Mouse (Mus musculus) lung, embryonic 14.5 days (tissue): ENCODE results near the gene Stac2. TPM values are rescaled to one million over a fixed set of nuclear protein-coding genes. Genes with fewer than 3 reads are reported as not detected.

Experiments
- ATAC-seq: fragments of 200-750 bp; cut with Nextera tagmentation; 2 replicates; pipeline ENCODE4 v1.8.0; 2017; ENCODE audit warnings: mild to moderate bottlenecking, moderate TSS enrichment, moderate library complexity; ENCODE audit not compliant: insufficient read depth
- DNase-seq: peaks from one replicate; pipeline ENCODE4 v3.0.0-alpha.2; 2015
- H3K27ac ChIP-seq: fragments of 300-500 bp; sonication (generic); 2 replicates; pipeline ENCODE4 v1.5.1; 2014; ENCODE audit warnings: low read depth, mild to moderate bottlenecking, moderate library complexity
- H3K27me3 ChIP-seq: fragments of 300-500 bp; sonication (generic); 2 replicates; pipeline ENCODE4 v1.6.1; 2014; ENCODE audit warnings: low read length, control low read depth; ENCODE audit not compliant: insufficient read depth
- H3K36me3 ChIP-seq: fragments of 300-500 bp; sonication (generic); 2 replicates; pipeline ENCODE4 v1.6.1; 2014; ENCODE audit warnings: control low read depth; ENCODE audit not compliant: insufficient read depth
- H3K4me1 ChIP-seq: fragments of 300-500 bp; sonication (generic); 2 replicates; pipeline ENCODE4 v1.6.1; 2014; ENCODE audit warnings: antibody characterized with exemption, control low read depth; ENCODE audit not compliant: insufficient read depth
- H3K4me2 ChIP-seq: fragments of 300-500 bp; sonication (generic); 2 replicates; pipeline ENCODE4 v1.6.1; 2014; ENCODE audit warnings: mild to moderate bottlenecking
- H3K4me3 ChIP-seq: fragments of 300-500 bp; sonication (generic); 2 replicates; pipeline ENCODE4 v1.5.1; 2014; ENCODE audit warnings: low read depth, low read length
- H3K9ac ChIP-seq: fragments of 300-500 bp; sonication (generic); 2 replicates; pipeline ENCODE4 v1.6.1; 2014
- H3K9me3 ChIP-seq: fragments of 300-500 bp; sonication (generic); 2 replicates; pipeline ENCODE4 v1.6.1; 2016; ENCODE audit warnings: low read depth, low read length, control low read depth
- CTCF ChIP-seq: IDR thresholded peaks from 2 replicates; pipeline ENCODE4 v1.5.1; 2016; ENCODE audit warnings: antibody characterized with exemption, low read depth
- WGBS: fragments of 180-500 bp; shearing (Covaris S2); extraction: QIAGEN DNeasy Blood & Tissue Kit; methylation state at CpG from one replicate; pipeline ENCODE4 v1.1.7; 2014; 5-methylcytosine and 5-hydroxymethylcytosine counted together
- polyA plus RNA-seq: library from polyadenylated mRNA; unstranded; fragments of >200 nt; fragmentation: Nextera tagmentation; extraction: Ambion mirVana; gene quantifications from 2 replicates; pipeline ENCODE4 v1.2.1, GENCODE M21; 2014

Gene Stac2
- polyA plus RNA-seq, 1 experiment from 2014 or later: 0.05 TPM

DNA sequence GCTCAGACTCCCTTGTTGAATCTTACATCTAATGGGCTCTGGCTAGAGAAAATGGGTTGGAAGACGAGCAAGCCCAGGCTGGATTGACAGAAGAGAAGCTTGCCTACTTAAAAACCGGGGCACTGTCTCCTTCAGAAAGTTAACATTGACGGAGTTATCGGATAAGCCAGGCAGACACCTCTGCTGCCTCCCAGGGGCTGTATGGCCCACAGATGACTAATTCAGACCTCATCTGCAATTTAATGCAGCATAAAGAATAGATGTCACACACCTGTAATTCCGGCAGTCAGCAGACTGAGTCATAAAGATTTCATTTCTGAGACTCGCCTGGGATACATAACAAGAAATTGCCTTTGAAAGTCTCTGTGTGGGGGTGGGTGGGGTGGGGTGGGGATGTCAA lies 27.2 kb upstream of the Stac2 start:
- Histone ChIP-seq H3K4me3 (no peak overlapping the region), H3K36me3 (peaks cover 1% of the 10 kb centered on the region; the same call in 1 of the 2 replicates), H3K9me3 (no peaks in the 10 kb centered on the region), H3K4me1 (no peaks in the 10 kb centered on the region), H3K27ac (no peak overlapping the region), H3K9ac (no peak overlapping the region), H3K27me3 (no peaks in the 10 kb centered on the region), H3K4me2 (no peak overlapping the region)
- 84% methylated on average over 6 of the region's 6 CpGs for WGBS
- TF ChIP-seq CTCF: no peak
- DNase-seq (no peak), ATAC-seq (no peak)

GRCm38 (mm10) chr11:98077086-98077485 lies 23.8 kb upstream of the Stac2 start:
- DNase-seq: no peak
- no peaks in the 10 kb centered on the region for H3K27me3 ChIP-seq
- H3K36me3 ChIP-seq: no peaks in the 10 kb centered on the region
- no peaks in the 10 kb centered on the region for H3K4me1 ChIP-seq
- H3K9ac ChIP-seq: no peak overlapping the region
- no peak overlapping the region for H3K27ac ChIP-seq
- ATAC-seq: no peak
- no peaks in the 10 kb centered on the region for H3K9me3 ChIP-seq
- no peak for TF ChIP-seq CTCF
- no peak overlapping the region for H3K4me2 ChIP-seq
- H3K4me3 ChIP-seq: no peak overlapping the region
- 69% methylated on average over 8 of the region's 8 CpGs for WGBS

- ATAC-seq: peak; percentile 49; the same call in 1 of the 2 replicates
- TF ChIP-seq CTCF: peak; percentile 95
- Histone ChIP-seq H3K4me2 (no peak overlapping the region), H3K9me3 (no peaks in the 10 kb centered on the region), H3K27ac (no peak overlapping the region), H3K4me3 (no peak overlapping the region), H3K36me3 (no peaks in the 10 kb centered on the region), H3K27me3 (no peaks in the 10 kb centered on the region), H3K9ac (no peak overlapping the region), H3K4me1 (no peaks in the 10 kb centered on the region)
- DNase-seq: peak; percentile 96
- WGBS: 20% methylated on average over 13 of the region's 13 CpGs
These were observed 22.0 kb upstream of the Stac2 start for GRCm38 (mm10) chr11:98075195-98075808.

GRCm38 (mm10) chr11:98073442-98073841 lies 20.2 kb upstream of the Stac2 start:
- no peaks in the 10 kb centered on the region for H3K4me1 ChIP-seq
- no peak overlapping the region for H3K4me2 ChIP-seq
- no peak overlapping the region for H3K27ac ChIP-seq
- H3K9me3 ChIP-seq: no peaks in the 10 kb centered on the region
- no peak overlapping the region for H3K9ac ChIP-seq
- H3K36me3 ChIP-seq: no peaks in the 10 kb centered on the region
- H3K27me3 ChIP-seq: no peaks in the 10 kb centered on the region
- 86% methylated on average over 4 of the region's 4 CpGs for WGBS
- DNase-seq: no peak
- TF ChIP-seq CTCF: no peak
- no peak overlapping the region for H3K4me3 ChIP-seq
- ATAC-seq: no peak

DNA sequence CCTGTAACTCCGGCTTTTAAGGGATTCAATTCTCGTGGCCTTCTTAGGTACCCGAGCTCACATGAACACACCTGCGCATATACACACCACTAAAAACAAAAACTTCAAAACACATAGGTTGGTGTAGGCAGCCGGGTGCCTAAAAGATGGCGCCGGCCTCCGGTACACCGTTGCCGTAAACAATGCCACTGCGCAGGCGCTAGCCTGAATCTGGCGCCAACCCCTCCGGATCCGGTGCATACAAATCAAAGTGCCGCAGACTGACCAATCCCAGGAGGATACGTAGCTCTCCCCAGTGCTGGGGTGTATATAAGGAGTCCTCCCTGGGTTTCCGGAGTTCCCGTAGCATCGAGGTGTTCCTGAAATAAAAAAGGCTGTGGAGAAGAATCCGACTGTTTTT lies 14.0 kb upstream of the Stac2 start:
- no peak for TF ChIP-seq CTCF
- WGBS: 91% methylated on average over 21 of the region's 21 CpGs

DNA sequence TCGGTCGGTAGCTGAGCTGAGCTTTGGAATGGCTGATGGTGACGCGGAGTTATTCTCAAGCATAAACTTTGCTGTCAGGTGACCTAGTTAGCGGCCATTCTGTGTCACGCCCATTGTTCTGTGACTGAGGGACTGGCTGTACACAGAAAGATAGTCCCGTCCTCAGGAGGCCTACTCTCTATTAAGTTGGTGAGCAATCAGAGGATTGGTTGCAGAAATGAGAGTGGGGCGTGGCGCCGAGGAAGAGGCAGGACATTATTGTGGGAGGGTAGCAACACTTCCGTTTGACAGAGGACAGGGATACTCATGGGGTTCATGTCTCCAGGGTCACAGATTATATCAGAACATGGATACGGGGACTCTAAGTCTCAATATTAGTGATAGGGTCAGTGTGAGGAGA lies 12.9 kb upstream of the Stac2 start:
- no peaks in the 10 kb centered on the region for H3K4me1 ChIP-seq
- no peaks in the 10 kb centered on the region for H3K9me3 ChIP-seq
- TF ChIP-seq CTCF: no peak
- no peak overlapping the region for H3K4me2 ChIP-seq
- no peak overlapping the region for H3K27ac ChIP-seq
- ATAC-seq (no peak), DNase-seq (no peak)
- no peak overlapping the region for H3K4me3 ChIP-seq
- no peak overlapping the region for H3K9ac ChIP-seq
- WGBS: 92% methylated on average over 12 of the region's 12 CpGs
- no peaks in the 10 kb centered on the region for H3K36me3 ChIP-seq
- H3K27me3 ChIP-seq: no peaks in the 10 kb centered on the region

More for the DNA sequence above, 14.0 kb upstream of the Stac2 start:
- Histone ChIP-seq H3K9me3 (no peaks in the 10 kb centered on the region), H3K4me1 (no peaks in the 10 kb centered on the region), H3K27me3 (no peaks in the 10 kb centered on the region), H3K9ac (no peak overlapping the region), H3K36me3 (no peaks in the 10 kb centered on the region), H3K27ac (no peak overlapping the region), H3K4me2 (no peak overlapping the region), H3K4me3 (no peak overlapping the region)
- ATAC-seq (no peak), DNase-seq (no peak)

GRCm38 (mm10) chr11:98061904-98062562 lies 8.8 kb upstream of the Stac2 start:
- Histone ChIP-seq H3K36me3 (no peaks in the 10 kb centered on the region), H3K27me3 (no peaks in the 10 kb centered on the region), H3K27ac (no peak overlapping the region), H3K4me3 (no peak overlapping the region), H3K4me2 (no peak overlapping the region), H3K9ac (no peak overlapping the region), H3K4me1 (no peaks in the 10 kb centered on the region), H3K9me3 (no peaks in the 10 kb centered on the region)
- ATAC-seq (no peak), DNase-seq (no peak)
- 60% methylated on average over 6 of the region's 6 CpGs for WGBS
- no peak for TF ChIP-seq CTCF
